Mouse (Mus musculus): Measurements from ENCODE around the gene Banf1.

DNA sequence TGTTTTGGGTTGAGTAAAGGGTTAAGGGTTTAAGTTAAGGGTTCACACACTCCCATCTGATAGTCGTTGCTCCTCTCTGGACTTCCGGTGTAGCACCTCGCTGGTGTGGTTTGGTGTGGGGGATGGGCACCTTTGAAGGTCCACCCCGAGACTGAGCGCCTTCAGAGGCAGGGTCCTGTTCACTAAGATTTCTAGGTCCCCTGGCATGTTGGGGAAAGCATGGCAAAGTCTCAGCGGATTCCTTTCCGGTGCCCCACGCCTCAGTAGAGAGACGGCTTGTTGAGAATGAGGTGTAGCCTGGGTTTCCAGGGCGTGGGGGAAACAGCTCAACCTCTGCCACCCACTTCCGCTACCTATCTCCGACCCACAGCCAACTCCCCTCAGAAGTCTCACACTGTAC is 22.7 kb upstream of the Banf1 start:
- TF ChIP-seq CTCF (IDR thresholded peaks at IDR 0.05; ENCODE audit: control insufficient read depth, insufficient read depth, insufficient read length) (no peak), USF1 (IDR thresholded peaks at IDR 0.05; ENCODE audit: low read depth) (no peak), CEBPB (IDR thresholded peaks at IDR 0.05; ENCODE audit: low read depth) (no peak), MAX (IDR thresholded peaks at IDR 0.05) (no peak)
